Mouse (Mus musculus) liver, embryonic 14.5 days (tissue): Measurements from ENCODE around the gene Uba2.

Source experiments
- CTCF ChIP-seq: IDR thresholded peaks from 2 replicates; pipeline ENCODE4 v1.5.1; 2016; ENCODE audit warnings: antibody characterized with exemption, low read depth, control low read depth
- EP300 ChIP-seq: IDR thresholded peaks from 2 replicates; pipeline ENCODE4 v1.6.1; 2016; ENCODE audit warnings: antibody characterized with exemption, low read depth

DNA sequence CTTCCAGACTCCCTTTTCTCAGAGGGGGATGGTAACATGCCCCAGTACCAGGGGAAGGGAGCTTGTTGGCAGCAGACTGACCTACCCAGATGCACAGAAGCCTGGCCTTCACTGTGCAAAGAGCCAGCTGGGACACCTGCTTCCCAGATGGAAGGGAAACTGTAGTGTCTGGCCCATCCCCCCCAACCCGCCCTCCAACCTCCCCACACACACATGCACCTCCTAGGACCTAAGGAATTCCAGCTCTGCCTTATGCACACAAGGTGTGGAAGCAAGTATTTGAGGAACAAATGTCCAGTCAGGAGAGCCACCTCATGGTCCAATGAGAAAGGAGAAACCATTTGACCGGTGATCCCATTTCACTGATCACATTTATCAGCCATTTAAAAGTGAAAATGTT lies 35.1 kb downstream of the Uba2 start:
- no peak for TF ChIP-seq CTCF
- no peak for TF ChIP-seq EP300
